Mouse (Mus musculus): ENCODE results near the gene Fam49a. TPM values are rescaled to one million over a fixed set of nuclear protein-coding genes. Genes with fewer than 3 reads are reported as not detected.

Fam49a gene
- polyA plus RNA-seq, 1 experiment from 2014 or later = 21.3 TPM

- WGBS = 80% methylated on average over 6 of the region's 6 CpGs
- Histone ChIP-seq H3K9ac (no peak overlapping the region), H3K9me3 (replicated peaks) (no peaks in the 10 kb centered on the region), H3K27ac (no peak overlapping the region), H3K4me2 (replicated peaks) (no peak overlapping the region), H3K4me1 (no peaks in the 10 kb centered on the region), H3K36me3 (0 out of 2 replicates have a peak, but pooled peaks cover 2% of the 10 kb centered on the region), H3K27me3 (no peaks in the 10 kb centered on the region), H3K4me3 (no peak overlapping the region)
- ATAC-seq (ENCODE audit: low FRiP score) = no peak
Observed at GRCm38 (mm10) chr12:12349645-12350288, 87.8 kb downstream of the Fam49a start.

- H3K9ac ChIP-seq = no peak overlapping the region
- no peak for ATAC-seq (ENCODE audit: low FRiP score)
- H3K9me3 ChIP-seq (replicated peaks) = no peaks in the 10 kb centered on the region
- H3K4me2 ChIP-seq (replicated peaks) = no peak overlapping the region
- no peak overlapping the region for H3K27ac ChIP-seq
- 71% methylated on average over 11 of the region's 11 CpGs for WGBS
- 0 out of 2 replicates have a peak, but pooled peaks cover 2% of the 10 kb centered on the region for H3K36me3 ChIP-seq
- H3K4me3 ChIP-seq = no peak overlapping the region
- peaks cover 3% of the 10 kb centered on the region; the same call in 1 of the 2 replicates for H3K4me1 ChIP-seq
- H3K27me3 ChIP-seq = no peaks in the 10 kb centered on the region
Observed at GRCm38 (mm10) chr12:12351816-12352552, 90.0 kb downstream of the Fam49a start.

GRCm38 (mm10) chr12:12354115-12354653, 92.2 kb downstream of the Fam49a start:
- peaks cover 3% of the 10 kb centered on the region; the same call in 1 of the 2 replicates for H3K4me1 ChIP-seq
- no peaks in the 10 kb centered on the region for H3K27me3 ChIP-seq
- H3K9me3 ChIP-seq (replicated peaks) = no peaks in the 10 kb centered on the region
- H3K27ac ChIP-seq = no peak overlapping the region
- no peak overlapping the region for H3K4me3 ChIP-seq
- H3K9ac ChIP-seq = no peak overlapping the region
- 82% methylated on average over 10 of the region's 10 CpGs for WGBS
- ATAC-seq (ENCODE audit: low FRiP score) = no peak
- H3K36me3 ChIP-seq = 0 out of 2 replicates have a peak, but pooled peaks cover 2% of the 10 kb centered on the region
- no peak overlapping the region for H3K4me2 ChIP-seq (replicated peaks)

GRCm38 (mm10) chr12:12356048-12356447, 94.1 kb downstream of the Fam49a start:
- 74% methylated on average over 9 of the region's 9 CpGs for WGBS
- Histone ChIP-seq H3K4me3 (no peak overlapping the region), H3K9ac (no peak overlapping the region), H3K4me1 (peaks cover 3% of the 10 kb centered on the region; the same call in 1 of the 2 replicates), H3K27me3 (no peaks in the 10 kb centered on the region), H3K36me3 (no peaks in the 10 kb centered on the region), H3K27ac (no peak overlapping the region), H3K9me3 (replicated peaks) (no peaks in the 10 kb centered on the region), H3K4me2 (replicated peaks) (no peak overlapping the region)
- ATAC-seq (ENCODE audit: low FRiP score) = no peak

GRCm38 (mm10) chr12:12356463-12356862, 94.5 kb downstream of the Fam49a start:
- Histone ChIP-seq H3K9ac (no peak overlapping the region), H3K4me1 (peaks cover 3% of the 10 kb centered on the region; the same call in 1 of the 2 replicates), H3K27ac (no peak overlapping the region), H3K27me3 (no peaks in the 10 kb centered on the region), H3K9me3 (replicated peaks) (no peaks in the 10 kb centered on the region), H3K36me3 (no peaks in the 10 kb centered on the region), H3K4me2 (replicated peaks) (no peak overlapping the region), H3K4me3 (no peak overlapping the region)
- 70% methylated on average over 1 of the region's 1 CpGs for WGBS
- no peak for ATAC-seq (ENCODE audit: low FRiP score)

GRCm38 (mm10) chr12:12356946-12357345, 95.0 kb downstream of the Fam49a start:
- Histone ChIP-seq H3K36me3 (no peaks in the 10 kb centered on the region), H3K27me3 (no peaks in the 10 kb centered on the region), H3K9ac (no peak overlapping the region), H3K4me2 (replicated peaks) (no peak overlapping the region), H3K4me3 (no peak overlapping the region), H3K27ac (no peak overlapping the region), H3K4me1 (peaks cover 3% of the 10 kb centered on the region; the same call in 1 of the 2 replicates), H3K9me3 (replicated peaks) (no peaks in the 10 kb centered on the region)
- ATAC-seq (ENCODE audit: low FRiP score) = no peak
- WGBS = 87% methylated on average over 5 of the region's 5 CpGs

- Histone ChIP-seq H3K9ac (no peak overlapping the region), H3K4me3 (no peak overlapping the region), H3K4me1 (peaks cover 3% of the 10 kb centered on the region; the same call in 1 of the 2 replicates), H3K9me3 (replicated peaks) (no peaks in the 10 kb centered on the region), H3K27ac (no peak overlapping the region), H3K4me2 (replicated peaks) (no peak overlapping the region), H3K27me3 (no peaks in the 10 kb centered on the region), H3K36me3 (0 out of 2 replicates have a peak, but pooled peaks cover 4% of the 10 kb centered on the region)
- ATAC-seq (ENCODE audit: low FRiP score) = no peak
- 96% methylated on average over 5 of the region's 5 CpGs for WGBS
Observed at GRCm38 (mm10) chr12:12359923-12360322, 98.0 kb downstream of the Fam49a start.

- Histone ChIP-seq H3K27ac (no peak overlapping the region), H3K9ac (no peak overlapping the region), H3K4me2 (replicated peaks) (no peak overlapping the region), H3K27me3 (no peaks in the 10 kb centered on the region), H3K4me1 (no peaks in the 10 kb centered on the region), H3K4me3 (no peak overlapping the region), H3K36me3 (0 out of 2 replicates have a peak, but pooled peaks cover 5% of the 10 kb centered on the region), H3K9me3 (replicated peaks) (no peaks in the 10 kb centered on the region)
- WGBS = 72% methylated on average over 10 of the region's 10 CpGs
- no peak for ATAC-seq (ENCODE audit: low FRiP score)
Observed at GRCm38 (mm10) chr12:12362371-12362770, 100.4 kb downstream of the Fam49a start.

- ATAC-seq (ENCODE audit: low FRiP score) = no peak
- Histone ChIP-seq H3K4me1 (no peaks in the 10 kb centered on the region), H3K9me3 (replicated peaks) (no peaks in the 10 kb centered on the region), H3K4me2 (replicated peaks) (no peak overlapping the region), H3K9ac (no peak overlapping the region), H3K36me3 (0 out of 2 replicates have a peak, but pooled peaks cover 5% of the 10 kb centered on the region), H3K27ac (no peak overlapping the region), H3K4me3 (no peak overlapping the region), H3K27me3 (no peaks in the 10 kb centered on the region)
- 74% methylated on average over 8 of the region's 8 CpGs for WGBS
Observed at GRCm38 (mm10) chr12:12364201-12364600, 102.3 kb downstream of the Fam49a start.

GRCm38 (mm10) chr12:12367423-12367822, 105.5 kb downstream of the Fam49a start:
- ATAC-seq (ENCODE audit: low FRiP score) = no peak
- Histone ChIP-seq H3K9me3 (replicated peaks) (no peaks in the 10 kb centered on the region), H3K9ac (no peak overlapping the region), H3K36me3 (peaks cover 5% of the 10 kb centered on the region; the same call in 1 of the 2 replicates), H3K4me2 (replicated peaks) (no peak overlapping the region), H3K4me3 (no peak overlapping the region), H3K27ac (no peak overlapping the region), H3K27me3 (no peaks in the 10 kb centered on the region), H3K4me1 (no peaks in the 10 kb centered on the region)
- WGBS = 91% methylated on average over 5 of the region's 5 CpGs

GRCm38 (mm10) chr12:12373111-12373862, 111.3 kb downstream of the Fam49a start:
- ATAC-seq (ENCODE audit: low FRiP score) = no peak
- H3K36me3 ChIP-seq = no peaks in the 10 kb centered on the region; the same call in 1 of the 2 replicates
- no peak overlapping the region for H3K4me3 ChIP-seq
- H3K4me2 ChIP-seq (replicated peaks) = no peak overlapping the region
- no peaks in the 10 kb centered on the region for H3K27me3 ChIP-seq
- H3K4me1 ChIP-seq = no peaks in the 10 kb centered on the region
- WGBS = 95% methylated on average over 11 of the region's 11 CpGs
- H3K9ac ChIP-seq = no peak overlapping the region
- H3K9me3 ChIP-seq (replicated peaks) = no peaks in the 10 kb centered on the region
- H3K27ac ChIP-seq = no peak overlapping the region

GRCm38 (mm10) chr12:12379056-12379455, 117.1 kb downstream of the Fam49a start:
- ATAC-seq (ENCODE audit: low FRiP score) = no peak
- Histone ChIP-seq H3K4me1 (no peaks in the 10 kb centered on the region), H3K9me3 (replicated peaks) (no peaks in the 10 kb centered on the region), H3K4me2 (replicated peaks) (no peak overlapping the region), H3K27ac (no peak overlapping the region), H3K9ac (no peak overlapping the region), H3K36me3 (no peaks in the 10 kb centered on the region), H3K4me3 (no peak overlapping the region), H3K27me3 (no peaks in the 10 kb centered on the region)
- WGBS = 66% methylated on average over 2 of the region's 2 CpGs
